Mouse (Mus musculus) embryonic facial prominence, embryonic 11.5 days (tissue): ENCODE results near the gene Trpc6. TPM values are rescaled to one million over a fixed set of nuclear protein-coding genes. Genes with fewer than 3 reads are reported as not detected.

Experiments used
- ATAC-seq: fragments of 200-750 bp; cut with Nextera tagmentation; replicated peaks from 2 replicates; pipeline ENCODE4 v1.8.0; 2017; ENCODE audit warnings: low read depth; ENCODE audit not compliant: insufficient number of reproducible peaks, low FRiP score, low TSS enrichment
- DNase-seq: peaks from one replicate; pipeline ENCODE4 v3.0.0-alpha.2; 2015; ENCODE audit warnings: low spot score
- H3K27ac ChIP-seq: fragments of 300-500 bp; sonication (generic); replicated peaks from 2 replicates; pipeline ENCODE4 v1.5.1; 2014; ENCODE audit warnings: mild to moderate bottlenecking, low read depth, low read length, control low read depth
- H3K27me3 ChIP-seq: fragments of 300-500 bp; sonication (generic); 2 replicates; pipeline ENCODE4 v1.6.1; 2014; ENCODE audit warnings: mild to moderate bottlenecking, low read length, moderate library complexity, mixed read lengths; ENCODE audit not compliant: control insufficient read depth, insufficient read depth
- H3K36me3 ChIP-seq: fragments of 300-500 bp; sonication (generic); replicated peaks from 2 replicates; pipeline ENCODE4 v1.6.1; 2014; ENCODE audit warnings: low read depth, mild to moderate bottlenecking, low read length, moderate library complexity, mixed read lengths; ENCODE audit not compliant: control insufficient read depth, insufficient read depth
- H3K4me1 ChIP-seq: fragments of 300-500 bp; sonication (generic); 2 replicates; pipeline ENCODE4 v1.6.1; 2014; ENCODE audit warnings: low read length, mixed read lengths; ENCODE audit not compliant: control insufficient read depth, insufficient read depth
- H3K4me2 ChIP-seq: fragments of 300-500 bp; sonication (generic); 2 replicates; pipeline ENCODE4 v1.6.1; 2014; ENCODE audit warnings: low read depth, mild to moderate bottlenecking, control low read depth, low read length, moderate library complexity
- H3K4me3 ChIP-seq: fragments of 300-500 bp; sonication (generic); 2 replicates; pipeline ENCODE4 v1.5.1; 2014; ENCODE audit warnings: low read depth, low read length, control low read depth
- H3K9ac ChIP-seq: fragments of 300-500 bp; sonication (generic); replicated peaks from 2 replicates; pipeline ENCODE4 v1.6.1; 2014; ENCODE audit warnings: mild to moderate bottlenecking, control low read depth, low read length
- H3K9me3 ChIP-seq: fragments of 300-500 bp; sonication (generic); replicated peaks from 2 replicates; pipeline ENCODE4 v1.6.1; 2016; ENCODE audit warnings: mild to moderate bottlenecking, low read length, inconsistent platforms, mixed read lengths; ENCODE audit not compliant: control insufficient read depth
- WGBS: fragments of 180-500 bp; shearing (Covaris S2); extraction: QIAGEN DNeasy Blood & Tissue Kit; methylation state at CpG from one replicate; pipeline ENCODE4 v1.1.7; 2014; 5-methylcytosine and 5-hydroxymethylcytosine counted together
- polyA plus RNA-seq: library from polyadenylated mRNA; unstranded; fragments of >200 nt; fragmentation: Nextera tagmentation; extraction: Ambion mirVana; gene quantifications from 2 replicates; pipeline ENCODE4 v1.2.1, GENCODE M21; 2014

The Trpc6 gene
- polyA plus RNA-seq = 1.2 and 1.3 TPM in 2 replicates

DNA sequence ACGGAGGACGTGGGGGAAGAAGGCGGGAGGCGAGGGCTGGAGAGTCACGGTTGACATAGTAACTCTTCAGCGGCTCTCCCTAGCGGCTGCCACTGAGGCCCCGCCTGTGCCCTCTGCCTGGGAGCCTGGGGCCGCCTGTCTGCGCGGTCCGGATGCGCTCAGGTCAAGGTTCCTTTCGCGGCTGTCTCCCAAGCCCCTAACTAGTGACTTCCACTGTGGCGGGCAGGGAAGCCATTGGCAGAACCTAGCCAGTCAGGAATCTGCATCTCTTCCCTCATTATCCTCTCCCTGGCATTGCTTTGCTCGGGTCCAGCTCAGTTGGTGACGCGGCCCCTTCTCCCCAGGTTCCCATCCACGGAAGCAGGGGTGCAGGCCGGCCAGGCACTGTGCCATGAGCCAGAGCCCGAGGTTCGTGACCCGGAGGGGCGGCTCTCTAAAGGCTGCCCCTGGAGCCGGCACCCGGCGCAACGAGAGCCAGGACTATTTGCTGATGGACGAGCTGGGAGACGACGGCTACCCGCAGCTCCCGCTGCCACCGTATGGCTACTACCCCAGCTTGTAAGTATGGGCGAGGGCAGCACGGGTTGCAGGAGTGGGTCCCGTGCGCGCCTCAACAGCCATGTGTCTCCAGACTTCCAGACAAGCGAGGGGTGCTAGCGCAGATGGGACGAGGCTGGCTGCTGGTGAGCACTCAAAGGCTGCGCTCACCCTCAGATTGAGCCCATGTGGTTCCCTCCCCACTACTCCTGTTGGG lies at the start of gene Trpc6:
Gene Trpc6 (plus strand): TSS at position 102 of the 754 bp plus-strand sequence.
- Histone ChIP-seq H3K4me1 (no peaks in the 10 kb centered on the region), H3K27ac (no peak within 1 kb of the TSS), H3K36me3 (no peaks in the 10 kb centered on the region), H3K27me3 (no peaks in the 10 kb centered on the region; the same call in 1 of the 2 replicates), H3K4me3 (peak within 1 kb of the TSS; percentile 35), H3K9me3 (no peaks in the 10 kb centered on the region), H3K4me2 (peak within 1 kb of the TSS; percentile 91), H3K9ac (peak within 1 kb of the TSS; percentile 44; the same call in 1 of the 2 replicates)
- under 1% methylated on average over 44 of the region's 44 CpGs for WGBS
- DNase-seq (peak; percentile 55), ATAC-seq (peak; percentile 96)

DNA sequence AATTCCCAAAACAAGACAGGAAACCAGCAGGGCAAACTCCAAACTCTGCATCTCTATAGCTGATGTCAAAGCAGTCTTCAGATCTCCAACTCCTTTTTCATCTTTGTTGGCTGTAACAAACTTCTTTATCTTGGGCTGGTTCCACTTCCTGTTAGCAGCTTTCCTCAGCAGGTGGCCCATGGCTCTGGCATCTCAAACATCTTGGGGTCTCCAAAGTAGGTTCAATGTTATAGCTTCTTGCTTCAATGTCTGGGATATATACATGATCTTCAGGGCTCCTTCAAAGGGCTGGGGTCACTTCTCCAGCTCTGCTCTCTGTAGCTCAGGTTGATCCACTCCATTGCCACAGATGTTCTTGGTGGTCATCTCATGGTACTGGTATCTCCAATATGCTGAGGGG lies 23.0 kb upstream of the Trpc6 start:
- Histone ChIP-seq H3K9ac (no peak overlapping the region), H3K27ac (no peak overlapping the region), H3K36me3 (no peaks in the 10 kb centered on the region), H3K4me3 (no peak overlapping the region), H3K9me3 (no peaks in the 10 kb centered on the region), H3K4me2 (no peak overlapping the region), H3K27me3 (no peaks in the 10 kb centered on the region), H3K4me1 (no peaks in the 10 kb centered on the region)
- DNase-seq (no peak), ATAC-seq (no peak)

DNA sequence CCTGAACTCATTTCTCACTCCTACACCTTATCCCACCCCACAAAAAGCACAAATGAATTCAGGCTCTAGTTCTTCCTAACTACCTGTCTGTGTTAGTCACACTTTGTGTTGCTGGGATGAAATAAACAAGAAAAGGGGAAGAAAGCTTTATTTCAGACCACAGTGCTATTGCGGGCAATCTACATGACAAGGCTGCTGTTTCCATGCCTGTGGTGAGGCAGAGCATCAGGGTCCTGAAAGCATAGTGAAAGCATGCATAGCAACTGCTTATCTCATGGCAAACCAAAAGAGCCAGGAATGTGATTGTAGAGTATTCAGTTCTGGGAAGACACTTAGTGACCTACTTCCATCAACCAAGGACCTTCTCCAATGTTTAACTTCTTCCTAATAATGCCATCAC lies 10.3 kb upstream of the Trpc6 start:
- Histone ChIP-seq H3K9ac (no peak overlapping the region), H3K4me1 (no peaks in the 10 kb centered on the region), H3K27ac (no peak overlapping the region), H3K4me2 (no peak overlapping the region), H3K4me3 (no peak overlapping the region), H3K36me3 (no peaks in the 10 kb centered on the region), H3K27me3 (no peaks in the 10 kb centered on the region), H3K9me3 (no peaks in the 10 kb centered on the region)
- WGBS = 89% methylated on average over 1 of the region's 1 CpGs
- DNase-seq = no peak
- ATAC-seq = no peak

GRCm38 (mm10) chr9:8545236-8545635 lies 1.3 kb downstream of the Trpc6 start:
- 63% methylated on average over 2 of the region's 2 CpGs for WGBS
- H3K9me3 ChIP-seq = no peaks in the 10 kb centered on the region
- no peaks in the 10 kb centered on the region; the same call in 1 of the 2 replicates for H3K27me3 ChIP-seq
- ATAC-seq (no peak), DNase-seq (no peak)
- H3K27ac ChIP-seq = no peak overlapping the region
- H3K4me3 ChIP-seq = no peak overlapping the region
- H3K4me2 ChIP-seq = no peak overlapping the region
- H3K36me3 ChIP-seq = no peaks in the 10 kb centered on the region
- H3K4me1 ChIP-seq = no peaks in the 10 kb centered on the region
- no peak overlapping the region for H3K9ac ChIP-seq

GRCm38 (mm10) chr9:8558574-8558973 lies 14.6 kb downstream of the Trpc6 start:
- no peak overlapping the region for H3K27ac ChIP-seq
- WGBS = 67% methylated on average over 1 of the region's 1 CpGs
- no peak for ATAC-seq
- H3K9me3 ChIP-seq = no peaks in the 10 kb centered on the region
- no peaks in the 10 kb centered on the region for H3K4me1 ChIP-seq
- H3K9ac ChIP-seq = no peak overlapping the region
- no peaks in the 10 kb centered on the region for H3K27me3 ChIP-seq
- DNase-seq = no peak
- H3K4me2 ChIP-seq = no peak overlapping the region
- H3K36me3 ChIP-seq = no peaks in the 10 kb centered on the region
- H3K4me3 ChIP-seq = no peak overlapping the region

DNA sequence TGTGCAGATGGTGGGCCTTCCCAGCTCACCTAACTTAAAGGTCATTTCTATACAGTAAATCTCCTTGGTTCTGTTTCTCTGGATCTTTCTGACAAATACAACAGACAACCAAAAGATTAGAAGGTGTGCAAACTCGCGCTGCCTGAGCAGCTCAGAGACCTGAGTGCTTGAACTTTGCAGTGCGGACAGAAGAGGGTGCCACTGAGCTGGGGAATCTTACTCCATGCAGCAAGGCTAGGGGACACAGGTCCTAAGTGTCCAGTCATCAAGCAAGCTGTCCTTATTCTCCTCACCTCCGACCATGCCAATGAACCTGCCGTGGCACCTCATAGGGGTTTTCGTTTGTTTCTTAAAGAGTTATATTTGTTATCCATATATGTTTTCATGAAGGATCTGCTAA lies 48.7 kb downstream of the Trpc6 start:
- peak; percentile 18 for DNase-seq
- ATAC-seq = no peak
- Histone ChIP-seq H3K4me1 (no peaks in the 10 kb centered on the region), H3K9me3 (no peaks in the 10 kb centered on the region), H3K9ac (no peak overlapping the region), H3K4me2 (no peak overlapping the region), H3K27ac (no peak overlapping the region), H3K36me3 (no peaks in the 10 kb centered on the region), H3K27me3 (no peaks in the 10 kb centered on the region), H3K4me3 (no peak overlapping the region)
- 47% methylated on average over 6 of the region's 6 CpGs for WGBS

- Histone ChIP-seq H3K4me3 (no peak overlapping the region), H3K27me3 (no peaks in the 10 kb centered on the region), H3K4me2 (no peak overlapping the region), H3K36me3 (no peaks in the 10 kb centered on the region), H3K9ac (no peak overlapping the region), H3K4me1 (no peaks in the 10 kb centered on the region), H3K27ac (no peak overlapping the region), H3K9me3 (no peaks in the 10 kb centered on the region)
- DNase-seq (no peak), ATAC-seq (no peak)
- 39% methylated on average over 1 of the region's 1 CpGs for WGBS
These were observed 53.1 kb downstream of the Trpc6 start for GRCm38 (mm10) chr9:8597089-8597488.

DNA sequence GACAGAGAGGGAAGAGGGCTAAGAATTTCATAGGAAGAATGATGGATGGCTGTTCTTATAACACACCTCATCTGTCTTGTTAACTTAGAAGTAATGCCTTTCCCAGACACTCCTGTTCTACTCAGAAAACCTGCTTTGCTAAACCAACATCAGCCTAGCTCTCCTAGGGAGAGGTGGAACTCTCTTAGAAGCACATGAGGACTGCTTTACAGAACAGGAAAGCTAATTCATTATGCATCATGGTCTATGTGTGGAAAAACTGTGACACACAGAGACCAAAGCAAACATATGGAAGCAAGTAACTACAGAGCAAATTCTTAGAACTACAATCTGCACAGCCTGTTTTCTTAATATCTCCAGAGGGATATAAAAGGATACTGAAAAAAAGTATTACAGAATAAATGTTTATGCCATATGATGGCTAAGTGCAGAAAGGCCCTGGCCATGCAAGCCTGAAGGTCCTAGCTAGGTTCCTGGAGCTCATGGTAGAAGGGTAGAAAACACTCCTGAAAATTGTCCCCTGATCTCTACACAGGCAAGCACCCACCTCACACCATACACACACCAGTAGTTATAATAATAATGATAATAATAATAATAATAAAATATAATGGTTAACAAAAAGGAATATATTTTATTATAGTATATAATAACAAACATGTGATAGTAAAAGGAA lies 63.0 kb downstream of the Trpc6 start:
- no peaks in the 10 kb centered on the region for H3K36me3 ChIP-seq
- H3K9ac ChIP-seq = no peak overlapping the region
- H3K4me1 ChIP-seq = no peaks in the 10 kb centered on the region
- no peak overlapping the region for H3K4me3 ChIP-seq
- H3K9me3 ChIP-seq = no peaks in the 10 kb centered on the region
- no peak overlapping the region for H3K27ac ChIP-seq
- H3K4me2 ChIP-seq = no peak overlapping the region
- no peaks in the 10 kb centered on the region for H3K27me3 ChIP-seq
- DNase-seq = no peak
- no peak for ATAC-seq
